Mouse (Mus musculus) common myeloid progenitor, adult 5-6 weeks (primary cell): ENCODE data around the gene Fmnl1. TPM values are rescaled to one million over a fixed set of nuclear protein-coding genes. Genes with fewer than 3 reads are reported as not detected.
A peak's percentile ranks its signal among the peaks of the same experiment; 100 is the strongest.

ENCODE experiments used
- ATAC-seq: replicated peaks from 2 replicates; pipeline ENCODE4 v1.8.0; 2016; ENCODE audit warnings: low read depth, mild to moderate bottlenecking, moderate TSS enrichment, inconsistent platforms; ENCODE audit not compliant: poor library complexity, severe bottlenecking
- total RNA-seq: library from RNA; stranded (forward); fragments of 200-1000, 187-1606 nt; gene quantifications from 2 replicates; pipeline ENCODE4 v1.2.3, GENCODE M21; 2017

Gene Fmnl1
- total RNA-seq, 1 experiment from 2014 or later, result 81.9 TPM

DNA sequence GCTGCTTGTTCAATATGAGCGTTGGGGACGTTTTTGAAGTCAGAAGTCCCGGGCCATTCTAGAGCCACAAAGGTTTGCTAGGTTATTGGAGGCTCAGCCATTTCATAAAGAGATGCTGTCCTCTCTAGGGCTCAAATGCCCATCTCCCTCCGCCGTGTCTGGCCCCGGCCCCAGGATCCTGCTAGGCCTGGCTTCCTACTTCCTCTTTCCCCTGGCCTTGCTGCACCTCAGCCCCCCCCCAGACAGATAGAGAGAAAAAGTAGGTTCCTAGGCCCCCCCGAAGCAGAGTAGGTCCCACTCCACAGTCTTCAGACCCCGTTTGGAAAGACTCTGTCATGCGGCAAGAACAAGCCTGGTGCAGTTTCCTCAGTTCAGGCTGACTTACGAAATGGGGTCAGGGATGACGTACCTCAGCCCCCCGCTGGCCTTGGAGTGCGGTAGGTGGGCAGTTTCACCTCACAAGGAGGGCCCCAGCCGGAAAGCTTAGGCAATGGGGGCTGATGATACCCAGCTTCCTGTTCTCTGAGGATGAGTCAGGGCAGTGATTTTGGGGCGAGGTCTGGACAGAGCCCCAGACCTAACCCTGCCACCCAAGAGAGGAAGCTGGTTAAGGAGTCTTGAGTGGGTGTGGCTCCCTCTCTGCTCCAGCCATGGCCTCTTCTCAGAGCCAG, 7.0 kb downstream of the Fmnl1 start:
- peak; percentile 53 for ATAC-seq

- ATAC-seq, result no peak
Observed at GRCm38 (mm10) chr11:103178748-103179147, 7.8 kb downstream of the Fmnl1 start.

DNA sequence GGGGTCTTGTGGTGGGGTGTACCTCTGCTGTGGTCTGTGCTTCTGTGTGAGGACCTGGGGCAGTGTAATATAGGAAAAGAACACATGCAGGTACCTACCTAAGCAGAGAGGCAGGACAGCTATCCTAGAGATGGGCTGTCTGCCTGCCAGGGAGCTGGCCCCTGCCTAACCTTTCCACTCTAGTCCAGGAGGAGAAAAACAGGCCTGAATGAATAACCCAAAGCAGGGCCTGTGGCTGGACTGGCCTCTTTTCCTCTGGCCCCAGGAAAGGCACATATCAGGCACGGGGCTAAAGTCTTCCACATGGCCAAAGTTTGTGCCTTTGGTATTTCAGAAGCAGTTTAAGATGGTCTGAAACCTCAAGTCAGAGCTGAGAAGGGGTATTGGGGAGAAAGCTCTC, 9.5 kb downstream of the Fmnl1 start:
- ATAC-seq, result no peak

DNA sequence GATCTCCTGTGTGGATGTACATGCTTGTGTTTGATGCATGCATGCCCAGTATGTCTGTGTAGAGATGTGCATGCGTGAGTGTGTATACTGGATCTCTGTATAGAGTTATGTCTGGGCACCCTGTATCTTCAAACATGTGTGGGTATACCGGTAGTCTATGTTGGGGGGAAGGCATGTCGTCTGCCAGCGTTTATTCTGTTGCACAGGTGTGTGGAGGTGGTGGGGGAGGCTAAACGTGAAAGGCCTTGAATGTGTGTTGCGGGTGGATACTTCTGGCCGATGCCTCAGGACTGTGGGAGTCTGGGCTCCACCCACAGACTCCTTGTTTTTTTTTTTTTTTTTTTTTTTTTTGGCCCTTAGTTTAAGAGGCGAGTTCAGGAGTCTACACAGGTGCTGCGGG, 10.4 kb downstream of the Fmnl1 start:
- ATAC-seq, result no peak

DNA sequence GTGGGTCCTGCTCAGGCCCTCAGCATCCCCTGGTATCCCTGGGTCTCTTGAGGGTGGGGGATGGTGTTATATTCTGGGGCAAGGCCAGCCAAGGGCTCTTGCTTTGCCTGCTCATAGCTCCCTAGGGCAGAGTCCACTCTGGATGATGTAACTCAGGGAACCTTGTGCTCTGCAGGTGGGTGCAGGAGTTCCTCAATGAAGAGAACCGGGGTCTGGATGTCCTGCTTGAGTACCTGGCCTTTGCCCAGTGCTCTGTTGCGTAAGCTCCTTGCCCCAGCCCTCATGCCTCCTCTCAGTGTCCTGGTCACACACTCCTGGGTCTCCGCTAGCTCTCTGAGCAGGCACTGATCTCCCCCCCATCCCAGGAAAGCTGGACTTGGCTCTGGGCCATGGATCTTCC, 11.0 kb downstream of the Fmnl1 start:
- no peak for ATAC-seq

- ATAC-seq, result peak; percentile 68; the same call in 1 of the 2 replicates
Observed at GRCm38 (mm10) chr11:103184891-103185290, 14.0 kb downstream of the Fmnl1 start.

DNA sequence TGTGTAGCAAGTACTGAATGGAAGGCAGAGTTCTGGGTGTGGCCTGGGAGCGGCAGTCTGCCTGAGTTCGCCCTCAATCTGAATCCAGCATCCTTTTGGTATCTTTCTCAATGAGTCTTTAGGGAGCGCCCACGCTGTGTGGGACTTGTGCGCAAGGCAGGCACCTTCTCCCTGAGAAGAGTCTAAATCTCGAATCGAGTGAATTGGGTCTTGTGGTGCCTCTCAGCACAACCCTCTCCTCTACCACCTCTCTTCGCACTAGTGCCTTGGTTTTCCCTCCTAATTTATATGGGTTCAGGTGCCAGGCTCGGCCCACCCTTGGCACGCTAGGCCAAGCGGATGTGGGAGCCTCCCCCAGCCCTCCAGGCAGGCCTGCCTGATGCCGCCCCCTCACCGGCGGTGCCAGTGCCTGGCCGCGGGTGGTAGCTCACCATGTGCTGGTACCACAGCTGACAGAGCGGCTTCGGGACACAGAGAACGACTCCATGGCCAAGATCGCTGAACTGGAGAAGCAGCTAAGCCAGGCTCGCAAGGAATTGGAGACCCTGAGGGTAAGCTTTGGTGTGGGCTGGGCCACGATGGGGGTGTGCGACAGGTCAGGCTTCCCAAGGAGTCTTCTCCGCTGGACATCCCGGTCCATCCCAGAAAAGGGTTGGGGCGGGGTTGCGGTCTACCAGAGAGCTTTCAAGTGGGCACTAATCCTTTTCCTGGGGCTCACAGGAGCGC, 21.5 kb downstream of the Fmnl1 start:
- ATAC-seq, result no peak

- no peak for ATAC-seq
Observed at GRCm38 (mm10) chr11:103192956-103193824, 22.3 kb downstream of the Fmnl1 start.

DNA sequence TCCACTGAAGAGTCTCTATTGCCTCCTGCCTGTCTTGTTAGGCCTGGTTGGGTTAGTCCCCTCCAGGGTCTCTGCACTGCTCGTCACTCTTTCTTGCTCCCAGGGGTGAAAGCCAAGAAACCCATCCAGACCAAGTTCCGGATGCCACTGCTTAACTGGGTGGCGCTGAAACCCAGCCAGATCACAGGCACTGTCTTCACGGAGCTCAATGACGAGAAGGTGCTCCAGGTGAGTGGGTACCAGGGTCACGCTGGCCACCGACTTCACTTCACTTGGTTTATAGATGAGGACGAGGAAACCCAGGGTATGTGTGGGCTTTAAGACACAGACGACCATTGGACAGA, 22.9 kb downstream of the Fmnl1 start:
- no peak for ATAC-seq

DNA sequence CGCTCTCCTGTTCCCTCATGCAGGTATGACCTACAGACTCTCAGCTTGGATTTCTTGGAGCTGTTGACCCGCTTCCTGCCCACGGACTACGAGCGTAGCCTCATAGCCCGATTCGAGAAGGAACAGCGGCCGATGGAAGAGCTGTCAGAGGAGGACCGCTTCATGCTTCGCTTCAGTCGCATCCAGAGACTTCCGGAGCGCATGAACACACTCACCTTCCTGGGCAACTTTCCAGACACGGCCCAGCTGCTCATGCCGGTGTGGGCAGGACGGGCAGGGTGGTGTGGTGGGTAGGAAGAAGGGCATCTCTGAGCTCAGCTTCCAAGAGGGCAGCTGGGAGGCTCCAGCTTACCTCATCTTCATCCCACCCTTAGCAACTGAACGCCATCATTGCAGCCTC, 24.3 kb downstream of the Fmnl1 start:
- ATAC-seq, result no peak

- no peak for ATAC-seq
Observed at GRCm38 (mm10) chr11:103195656-103196055, 24.7 kb downstream of the Fmnl1 start.

DNA sequence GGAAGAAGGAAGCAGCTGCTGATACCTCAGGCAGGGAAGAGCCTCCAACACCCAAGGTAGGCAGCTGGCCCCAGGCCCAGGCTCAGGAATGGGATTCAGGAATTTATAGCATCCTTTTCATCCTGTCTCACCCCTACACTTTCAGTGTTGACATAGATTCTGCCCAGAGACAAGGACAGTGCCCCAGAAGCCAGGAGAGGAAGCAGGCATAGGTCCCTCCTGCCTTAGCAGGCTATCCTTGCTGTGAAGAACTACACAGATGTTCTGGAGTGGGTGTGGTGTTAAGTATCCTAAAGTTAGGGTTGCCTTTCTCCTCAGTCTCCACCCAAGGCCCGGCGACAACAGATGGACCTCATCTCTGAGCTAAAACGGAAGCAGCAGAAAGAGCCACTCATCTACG, 26.4 kb downstream of the Fmnl1 start:
- no peak for ATAC-seq

- ATAC-seq, result no peak
Observed at GRCm38 (mm10) chr11:103198339-103198738, 27.4 kb downstream of the Fmnl1 start.

DNA sequence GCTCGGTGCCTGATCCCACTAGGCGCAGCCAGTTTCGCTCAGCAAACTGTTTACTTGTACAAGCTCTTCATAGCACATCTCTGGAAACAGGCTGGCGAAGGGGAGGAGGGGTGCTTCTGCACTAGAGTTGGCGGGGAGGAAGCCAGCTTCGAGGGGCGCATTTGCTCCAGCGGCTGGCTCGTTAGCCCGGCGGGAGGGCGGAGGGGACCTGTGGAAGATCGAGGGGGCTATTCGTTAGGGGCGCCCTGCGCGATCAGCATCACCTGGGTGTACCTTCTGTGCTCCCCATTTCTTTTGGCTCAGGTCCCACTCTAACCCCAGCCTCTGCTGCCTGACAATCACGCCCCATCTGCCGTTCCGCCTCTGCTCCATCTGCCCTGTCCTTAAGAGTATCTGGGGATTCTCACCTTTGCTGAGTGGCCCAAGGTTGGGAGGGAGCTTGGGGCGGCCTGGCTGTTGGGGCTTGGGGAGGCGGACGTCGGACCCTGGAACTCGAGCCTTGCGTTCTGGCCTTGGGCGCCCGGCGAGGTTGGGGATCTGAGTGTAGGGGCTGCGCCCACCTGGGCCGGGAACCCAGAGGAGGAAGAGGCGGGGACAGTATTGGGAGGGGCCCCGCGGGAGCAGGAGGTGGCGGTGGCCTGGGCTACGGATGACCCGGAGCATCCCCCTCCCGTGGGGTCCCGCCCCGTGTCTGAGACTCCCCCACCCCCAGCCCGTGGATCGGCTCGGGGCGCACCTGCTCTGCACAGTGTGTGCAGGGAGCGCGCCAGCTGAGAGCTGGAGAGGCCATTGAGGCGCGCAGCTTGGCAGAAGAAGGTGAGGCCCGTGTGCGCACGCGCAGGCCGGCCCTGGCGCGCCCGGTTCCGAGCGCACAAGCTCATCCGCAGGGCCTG, 28.2 kb downstream of the Fmnl1 start:
- ATAC-seq, result no peak

GRCm38 (mm10) chr11:103201664-103202063, 30.8 kb downstream of the Fmnl1 start:
- peak; percentile 59 for ATAC-seq

GRCm38 (mm10) chr11:103202376-103202775, 31.5 kb downstream of the Fmnl1 start:
- ATAC-seq, result no peak

DNA sequence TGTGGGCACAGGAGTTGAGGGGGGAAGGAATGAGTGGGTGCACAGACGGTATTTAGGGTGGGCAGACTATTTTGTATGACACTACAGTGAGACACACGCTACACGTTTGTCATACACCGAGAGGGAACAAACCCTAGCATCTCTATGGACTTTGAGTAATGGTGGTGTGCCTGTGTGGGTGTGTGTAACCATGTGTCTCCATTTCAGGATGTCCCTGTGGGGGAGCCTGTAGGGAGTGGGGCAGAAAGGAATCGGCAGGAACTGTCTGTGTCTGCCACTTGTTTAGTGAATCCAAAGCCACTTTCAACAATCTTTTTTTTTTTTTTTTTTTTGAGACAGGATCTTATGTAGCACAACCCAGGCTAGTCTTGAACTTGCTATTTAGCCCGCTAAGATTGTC, 35.3 kb downstream of the Fmnl1 start:
- no peak for ATAC-seq

DNA sequence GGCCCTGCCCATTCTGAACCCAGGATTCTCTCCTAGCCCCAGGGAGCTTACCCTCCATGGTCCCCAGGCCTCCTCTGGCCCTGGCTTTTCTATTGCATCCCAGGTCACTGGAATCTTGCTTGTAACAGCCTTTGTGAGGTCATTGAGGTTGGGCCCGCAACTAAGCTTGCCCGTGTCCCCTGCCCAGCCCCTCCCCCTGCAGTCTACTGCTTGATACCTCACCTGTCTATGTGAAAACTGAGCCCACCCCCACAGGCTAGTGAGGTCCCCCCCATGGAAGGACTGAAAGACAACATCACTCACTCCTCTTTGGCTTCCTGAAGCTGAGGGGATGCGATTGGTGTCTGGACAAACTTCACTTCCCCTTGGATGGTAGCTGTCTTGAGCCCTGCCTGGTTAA, 37.6 kb downstream of the Fmnl1 start, which contains the start of gene 1700023F06Rik:
Gene 1700023F06Rik (minus strand): TSS at position 101 of the 400 bp plus-strand sequence.
- ATAC-seq, result no peak

- no peak for ATAC-seq
Observed at GRCm38 (mm10) chr11:103210291-103210690, 39.4 kb downstream of the Fmnl1 start.

GRCm38 (mm10) chr11:103213712-103214111, 42.8 kb downstream of the Fmnl1 start:
- ATAC-seq, result no peak
